Mouse (Mus musculus): ENCODE measurements around the gene Aplp2. TPM values are rescaled to one million over a fixed set of nuclear protein-coding genes. Genes with fewer than 3 reads are reported as not detected.

Gene Aplp2
- total and polyA plus RNA-seq, 2 experiments from 2014 or later: 444 to 466 TPM

DNA sequence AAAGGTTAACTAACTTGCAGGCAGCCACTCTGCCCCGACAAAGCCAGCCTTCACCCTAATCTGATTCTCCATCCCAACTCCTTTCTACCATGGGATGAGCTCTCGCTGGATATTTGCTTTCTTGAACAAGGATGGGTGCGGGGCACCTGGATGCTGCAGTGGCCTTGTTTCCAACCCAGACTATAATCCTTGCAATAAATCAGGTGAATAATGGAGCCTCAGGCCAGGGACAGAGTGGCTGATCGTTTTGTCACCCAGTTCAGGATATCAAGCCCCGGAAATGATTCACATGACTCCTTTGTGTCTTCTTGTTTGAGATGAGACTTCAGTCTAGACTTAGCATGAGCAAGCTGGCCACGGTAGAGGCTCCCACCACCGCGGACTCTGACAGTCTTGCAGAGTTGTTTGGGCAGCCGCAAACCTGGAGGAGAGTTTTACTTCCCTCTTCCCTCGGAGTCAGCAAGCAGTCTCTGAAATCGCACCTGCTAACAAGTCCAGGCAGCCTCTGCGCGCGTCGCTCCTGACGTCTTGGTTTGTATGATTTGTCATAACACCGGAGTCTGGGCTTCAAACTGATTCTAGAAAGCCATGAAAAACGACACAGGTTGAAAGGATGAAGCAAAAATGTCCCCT is 31.8 kb upstream of the Aplp2 start:
- no peaks in the 10 kb centered on the region for H3K36me3 ChIP-seq (ENCODE audit: insufficient read depth, low read length)
- WGBS: 74% methylated on average over 18 of the region's 18 CpGs

GRCm38 (mm10) chr9:31241208-31241699 is 29.6 kb upstream of the Aplp2 start:
- no peak overlapping the region for H3K27ac ChIP-seq
- ATAC-seq (no peak), DNase-seq (ENCODE audit: low spot score) (no peak)
- no peaks in the 10 kb centered on the region for H3K4me1 ChIP-seq (ENCODE audit: insufficient read depth, low read length)
- H3K4me2 ChIP-seq (ENCODE audit: low read depth, low read length): no peak overlapping the region
- 89% methylated on average over 7 of the region's 7 CpGs for WGBS
- H3K9me3 ChIP-seq (ENCODE audit: low read length): no peaks in the 10 kb centered on the region
- no peak for TF ChIP-seq CTCF (IDR thresholded peaks at IDR 0.05; ENCODE audit: low read depth)
- no peak overlapping the region for H3K9ac ChIP-seq (replicated peaks; ENCODE audit: low read length)
- no peaks in the 10 kb centered on the region for H3K27me3 ChIP-seq (ENCODE audit: insufficient read depth, low read length)
- no peak overlapping the region for H3K4me3 ChIP-seq (ENCODE audit: low read length)
- no peaks in the 10 kb centered on the region for H3K36me3 ChIP-seq (ENCODE audit: insufficient read depth, low read length)

More for the DNA sequence above, 31.8 kb upstream of the Aplp2 start:
- ATAC-seq (no peak), DNase-seq (ENCODE audit: low spot score) (no peak)
- Histone ChIP-seq H3K27ac (no peak overlapping the region), H3K4me3 (ENCODE audit: low read length) (no peak overlapping the region), H3K9ac (replicated peaks; ENCODE audit: low read length) (no peak overlapping the region), H3K4me1 (ENCODE audit: insufficient read depth, low read length) (no peaks in the 10 kb centered on the region), H3K27me3 (ENCODE audit: insufficient read depth, low read length) (no peaks in the 10 kb centered on the region), H3K4me2 (ENCODE audit: low read depth, low read length) (no peak overlapping the region), H3K9me3 (ENCODE audit: low read length) (no peaks in the 10 kb centered on the region)
- no peak for TF ChIP-seq CTCF (IDR thresholded peaks at IDR 0.05; ENCODE audit: low read depth)

- WGBS: 86% methylated on average over 8 of the region's 8 CpGs
- Histone ChIP-seq H3K4me2 (ENCODE audit: low read depth, low read length) (no peak overlapping the region), H3K36me3 (ENCODE audit: insufficient read depth, low read length) (no peaks in the 10 kb centered on the region), H3K27ac (no peak overlapping the region), H3K9ac (replicated peaks; ENCODE audit: low read length) (no peak overlapping the region), H3K4me3 (ENCODE audit: low read length) (no peak overlapping the region), H3K4me1 (ENCODE audit: insufficient read depth, low read length) (no peaks in the 10 kb centered on the region), H3K27me3 (ENCODE audit: insufficient read depth, low read length) (no peaks in the 10 kb centered on the region), H3K9me3 (ENCODE audit: low read length) (no peaks in the 10 kb centered on the region)
- no peak for TF ChIP-seq CTCF (IDR thresholded peaks at IDR 0.05; ENCODE audit: low read depth)
- no peak for DNase-seq (ENCODE audit: low spot score)
- no peak for ATAC-seq
Observed at GRCm38 (mm10) chr9:31240522-31241207, 29.1 kb upstream of the Aplp2 start.

GRCm38 (mm10) chr9:31239551-31239950 is 27.9 kb upstream of the Aplp2 start:
- no peak for DNase-seq (ENCODE audit: low spot score)
- WGBS: 89% methylated on average over 2 of the region's 2 CpGs
- Histone ChIP-seq H3K27me3 (ENCODE audit: insufficient read depth, low read length) (no peaks in the 10 kb centered on the region), H3K9me3 (ENCODE audit: low read length) (no peaks in the 10 kb centered on the region), H3K4me3 (ENCODE audit: low read length) (no peak overlapping the region), H3K9ac (replicated peaks; ENCODE audit: low read length) (no peak overlapping the region), H3K36me3 (ENCODE audit: insufficient read depth, low read length) (no peaks in the 10 kb centered on the region), H3K4me1 (ENCODE audit: insufficient read depth, low read length) (no peaks in the 10 kb centered on the region), H3K4me2 (ENCODE audit: low read depth, low read length) (no peak overlapping the region), H3K27ac (no peak overlapping the region)
- no peak for TF ChIP-seq CTCF (IDR thresholded peaks at IDR 0.05; ENCODE audit: low read depth)
- ATAC-seq: no peak

DNA sequence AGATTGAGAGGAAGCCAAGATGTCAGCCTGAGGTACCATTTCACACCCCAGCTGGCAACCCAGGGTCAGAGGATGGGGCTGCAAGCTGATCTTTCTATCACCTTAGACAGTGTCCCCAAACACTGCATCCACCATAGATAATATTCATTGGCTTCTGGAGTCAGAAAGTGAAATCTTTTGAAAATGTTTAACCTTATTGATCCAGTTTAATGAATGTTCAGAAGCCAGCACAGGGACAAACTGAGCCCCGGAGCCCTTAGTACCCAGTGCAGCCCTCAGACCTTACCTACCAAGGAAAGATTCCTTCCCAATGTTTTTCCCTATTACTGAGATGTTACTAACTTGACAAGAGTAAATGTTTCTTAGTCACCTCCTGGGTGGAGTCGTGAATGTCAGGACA is 26.9 kb upstream of the Aplp2 start:
- Histone ChIP-seq H3K27me3 (ENCODE audit: insufficient read depth, low read length) (no peaks in the 10 kb centered on the region), H3K27ac (no peak overlapping the region), H3K9ac (replicated peaks; ENCODE audit: low read length) (no peak overlapping the region), H3K4me3 (ENCODE audit: low read length) (no peak overlapping the region), H3K36me3 (ENCODE audit: insufficient read depth, low read length) (no peaks in the 10 kb centered on the region), H3K9me3 (ENCODE audit: low read length) (no peaks in the 10 kb centered on the region), H3K4me2 (ENCODE audit: low read depth, low read length) (no peak overlapping the region), H3K4me1 (ENCODE audit: insufficient read depth, low read length) (no peaks in the 10 kb centered on the region)
- 82% methylated on average over 2 of the region's 2 CpGs for WGBS
- ATAC-seq (no peak), DNase-seq (ENCODE audit: low spot score) (no peak)
- no peak for TF ChIP-seq CTCF (IDR thresholded peaks at IDR 0.05; ENCODE audit: low read depth)

- no peaks in the 10 kb centered on the region for H3K36me3 ChIP-seq (ENCODE audit: insufficient read depth, low read length)
- no peak for DNase-seq (ENCODE audit: low spot score)
- H3K27me3 ChIP-seq (ENCODE audit: insufficient read depth, low read length): no peaks in the 10 kb centered on the region
- H3K9ac ChIP-seq (replicated peaks; ENCODE audit: low read length): no peak overlapping the region
- H3K4me2 ChIP-seq (ENCODE audit: low read depth, low read length): no peak overlapping the region
- no peak overlapping the region for H3K27ac ChIP-seq
- no peak for ATAC-seq
- no peaks in the 10 kb centered on the region for H3K9me3 ChIP-seq (ENCODE audit: low read length)
- no peak overlapping the region for H3K4me3 ChIP-seq (ENCODE audit: low read length)
- 81% methylated on average over 5 of the region's 5 CpGs for WGBS
- TF ChIP-seq CTCF (IDR thresholded peaks at IDR 0.05; ENCODE audit: low read depth): no peak
- no peaks in the 10 kb centered on the region for H3K4me1 ChIP-seq (ENCODE audit: insufficient read depth, low read length)
Observed at GRCm38 (mm10) chr9:31236079-31236478, 24.5 kb upstream of the Aplp2 start.

DNA sequence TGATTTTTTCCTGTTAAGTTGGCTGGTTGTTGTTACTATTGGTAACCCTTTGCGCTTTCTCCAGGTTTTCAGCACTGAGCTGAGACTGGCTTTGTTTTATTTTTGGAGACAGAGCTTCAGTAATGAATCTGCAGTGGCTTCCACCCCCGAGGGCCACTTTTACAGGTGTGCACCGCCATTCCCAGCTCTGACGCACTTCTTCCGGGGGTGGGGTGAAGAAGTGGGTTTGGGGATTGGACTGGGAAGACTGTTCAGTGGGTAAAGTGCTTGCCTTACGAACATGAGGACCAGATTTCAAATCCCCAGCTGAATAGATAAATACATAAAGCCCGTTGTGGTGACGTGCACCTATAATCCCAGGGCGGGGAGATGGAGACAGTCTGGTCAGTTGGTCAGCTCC is 23.9 kb upstream of the Aplp2 start:
- no peak for TF ChIP-seq CTCF (IDR thresholded peaks at IDR 0.05; ENCODE audit: low read depth)
- Histone ChIP-seq H3K36me3 (ENCODE audit: insufficient read depth, low read length) (no peaks in the 10 kb centered on the region), H3K27me3 (ENCODE audit: insufficient read depth, low read length) (no peaks in the 10 kb centered on the region), H3K4me2 (ENCODE audit: low read depth, low read length) (no peak overlapping the region), H3K27ac (no peak overlapping the region), H3K4me3 (ENCODE audit: low read length) (no peak overlapping the region), H3K9me3 (ENCODE audit: low read length) (no peaks in the 10 kb centered on the region), H3K4me1 (ENCODE audit: insufficient read depth, low read length) (no peaks in the 10 kb centered on the region), H3K9ac (replicated peaks; ENCODE audit: low read length) (no peak overlapping the region)
- no peak for ATAC-seq
- WGBS: 83% methylated on average over 9 of the region's 9 CpGs
- DNase-seq (ENCODE audit: low spot score): no peak

Measured in hindbrain, postnatal 0 days (tissue).